Mouse (Mus musculus) urinary bladder, postnatal 4 days (tissue): ENCODE results near the gene Tnrc6a.

ENCODE experiments used
- DNase-seq, 2 experiments: peaks; one replicate each; pipeline ENCODE4 v3.0.0; 2021 to 2022; ENCODE audit warnings: low spot score in 2 of 2

Tnrc6a gene

DNA sequence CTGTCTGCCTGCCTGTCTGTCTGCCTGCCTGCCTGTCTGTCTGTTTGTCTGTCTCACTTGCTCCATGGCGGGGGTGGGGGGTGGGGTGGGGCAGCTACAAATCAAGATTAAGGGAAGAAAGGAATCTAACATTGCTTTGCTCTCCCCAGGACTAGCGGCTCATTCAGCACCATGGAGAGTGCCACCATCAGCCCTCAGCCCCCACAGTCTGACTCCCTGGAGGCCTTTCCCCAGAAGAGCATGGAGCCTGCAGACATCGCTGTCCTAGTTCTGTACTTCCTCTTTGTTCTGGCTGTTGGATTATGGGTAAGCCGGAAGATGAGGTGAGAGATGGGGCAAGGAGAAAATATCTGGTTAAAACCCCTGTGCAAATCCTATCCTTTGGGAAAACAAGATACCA, 111.8 kb downstream of the Tnrc6a start:
- no peak for DNase-seq

DNA sequence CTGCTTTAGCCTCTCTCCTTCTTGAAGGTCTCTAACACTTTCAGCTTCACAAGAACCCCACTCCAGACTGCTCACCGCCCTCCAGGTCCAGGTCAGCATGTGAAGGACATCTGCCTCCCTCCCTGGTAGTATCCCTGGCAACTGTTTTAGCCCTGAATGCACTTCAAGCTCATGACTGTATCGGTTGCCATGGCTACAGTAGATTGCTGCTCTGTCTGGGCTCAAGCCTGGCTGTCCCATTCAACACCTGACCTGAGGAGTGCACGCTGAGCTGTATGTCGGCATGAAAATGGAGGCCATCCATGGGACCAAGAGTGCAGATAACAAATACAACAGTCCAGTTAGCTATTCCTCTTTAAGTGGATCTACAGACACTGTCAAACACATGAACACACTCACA, 114.9 kb downstream of the Tnrc6a start:
- DNase-seq: no peak

DNA sequence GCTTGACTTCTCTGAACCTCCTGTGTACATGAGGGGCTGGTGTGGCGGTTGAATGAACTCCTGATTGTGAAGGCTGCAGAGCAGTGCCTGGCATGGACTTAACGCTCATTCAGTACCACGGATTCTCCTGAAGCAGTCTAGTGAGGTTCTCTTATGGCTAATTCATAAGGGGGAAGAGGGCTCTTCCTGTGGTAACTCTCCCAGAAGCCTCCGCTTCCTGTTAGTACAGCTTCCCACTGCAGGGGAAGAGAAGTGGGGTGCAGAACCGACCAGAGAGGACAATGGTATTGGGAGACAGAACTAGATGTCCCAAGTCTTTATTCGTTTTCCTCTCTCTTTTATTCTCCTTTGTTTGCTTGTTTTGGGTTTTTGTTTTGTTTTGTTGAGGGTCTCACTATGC, 116.4 kb downstream of the Tnrc6a start:
- DNase-seq: no peak

DNA sequence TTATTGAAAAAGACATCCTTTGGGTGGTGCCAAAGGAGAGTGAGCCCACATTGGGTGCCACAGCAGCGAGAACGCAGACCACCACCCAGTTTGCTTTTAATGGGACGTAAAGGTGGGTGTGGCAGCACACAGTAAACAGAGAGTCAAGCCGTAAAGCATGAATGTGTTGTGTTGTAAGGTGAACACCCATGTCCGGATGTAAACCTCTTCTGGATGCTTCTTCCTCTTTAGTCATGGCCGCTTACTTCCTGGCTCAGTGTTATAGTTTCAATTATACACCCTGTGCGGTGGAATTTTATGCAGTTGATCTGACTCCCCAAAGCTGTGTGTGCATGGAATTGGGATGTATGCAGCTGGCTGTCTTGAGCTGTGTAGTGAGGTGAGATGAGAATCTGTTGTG, 118.6 kb downstream of the Tnrc6a start:
- no peak for DNase-seq

DNA sequence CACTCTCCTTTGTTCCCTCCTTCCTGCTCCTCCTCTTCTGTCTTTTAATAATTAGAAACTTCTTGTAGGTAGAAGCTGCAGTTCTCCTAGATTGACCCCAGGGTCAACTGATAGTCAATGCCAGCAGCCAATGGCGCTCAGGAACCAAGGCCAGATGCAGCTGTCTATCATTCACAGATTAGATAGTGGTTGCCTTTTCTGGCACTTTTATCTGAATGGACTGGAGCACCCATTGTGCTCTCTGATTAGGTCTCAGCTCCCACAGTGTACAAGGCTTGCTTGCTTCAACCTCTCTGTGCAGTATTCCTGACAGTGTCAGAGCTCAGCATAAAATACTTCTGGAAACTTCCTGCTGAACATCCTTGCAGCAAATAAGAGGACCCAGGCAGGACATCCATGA, 121.1 kb downstream of the Tnrc6a start:
- no peak for DNase-seq
